20 mouse cellular contexts compared by ENCODE assay signal in genomic region chr15:85474697-85475096, GRCm38 (mm10). TPM values are rescaled to one million over a fixed set of nuclear protein-coding genes. Genes with fewer than 3 reads are reported as not detected.
DNase-seq lines count a peak whose midpoint lies in the region; ATAC-seq lines count a peak whose summit lies in the region.
"Had no signal": no experiment of that assay in that cellular context is flagged by ENCODE, and none has a peak within 500 bp of the region (broad histone marks: within the 10 kb centered on the region; RNA-seq: fewer than 3 reads in every experiment).

No protein-coding gene starts in this region.

- peaks cover 13% of the 10 kb centered on the region; the same call in 1 of the 2 replicates for H3K36me3 ChIP-seq in hindbrain, embryonic 14.5 days (replicated peaks; ENCODE audit: control insufficient read depth, insufficient read depth)
- H3K36me3 ChIP-seq in hindbrain, embryonic 13.5 days, result peaks cover 18% of the 10 kb centered on the region

- no peak overlapping the region for H3K27ac ChIP-seq in hindbrain, embryonic 14.5 days
- no peak overlapping the region; the same call in 1 of the 2 replicates for H3K27ac ChIP-seq in hindbrain, embryonic 13.5 days
- H3K27ac ChIP-seq: midbrain, embryonic 10.5 days had no signal

- peak; percentile 37 for DNase-seq in adrenal gland, postnatal 10 days
- no peak for DNase-seq in adrenal gland, adult 18-20 months (ENCODE audit: low spot score in 2 of 2)
- DNase-seq in hindbrain, embryonic 14.5 days (ENCODE audit: low spot score), result peak; percentile 65
- peak; percentile 34 to 55 for DNase-seq in lung, postnatal 4 days
- DNase-seq in lung, adult 18-20 months, result no peak
- DNase-seq in adrenal gland, postnatal 36 days, result peak; percentile 25 to 35
- DNase-seq in thymus, postnatal 25 days, result no peak
- DNase-seq: lung, postnatal 14 days had no signal

- no peak overlapping the region for H3K9ac ChIP-seq in hindbrain, embryonic 14.5 days
- no peak overlapping the region for H3K9ac ChIP-seq in hindbrain, embryonic 13.5 days

- no peaks in the 10 kb centered on the region for H3K4me1 ChIP-seq in hindbrain, embryonic 14.5 days (replicated peaks; ENCODE audit: control insufficient read depth, insufficient read depth, low read length)
- H3K4me1 ChIP-seq in hindbrain, embryonic 13.5 days (replicated peaks), result peaks cover 2% of the 10 kb centered on the region; the same call in 1 of the 2 replicates

- no peak overlapping the region for H3K4me3 ChIP-seq in hindbrain, embryonic 14.5 days (replicated peaks; ENCODE audit: low read length)
- no peak overlapping the region for H3K4me3 ChIP-seq in hindbrain, embryonic 13.5 days
- H3K4me3 ChIP-seq: midbrain, embryonic 10.5 days had no signal

- 68% methylated on average over 3 of the region's 3 CpGs for WGBS in hindbrain, embryonic 14.5 days
- WGBS in hindbrain, embryonic 13.5 days, result 74% methylated on average over 3 of the region's 3 CpGs

- H3K4me2 ChIP-seq in hindbrain, embryonic 14.5 days (replicated peaks), result no peak overlapping the region
- no peak overlapping the region for H3K4me2 ChIP-seq in hindbrain, embryonic 13.5 days

- H3K9me3 ChIP-seq in hindbrain, embryonic 14.5 days (ENCODE audit: control insufficient read depth, low read length), result no peaks in the 10 kb centered on the region
- H3K9me3 ChIP-seq in hindbrain, embryonic 13.5 days, result no peaks in the 10 kb centered on the region
- H3K9me3 ChIP-seq: midbrain, embryonic 10.5 days had no signal

- no peaks in the 10 kb centered on the region for H3K27me3 ChIP-seq in hindbrain, embryonic 14.5 days (ENCODE audit: control insufficient read depth, insufficient read depth, low read length)
- no peaks in the 10 kb centered on the region for H3K27me3 ChIP-seq in hindbrain, embryonic 13.5 days
- H3K27me3 ChIP-seq: Patski had no signal

- no peak for ATAC-seq in hindbrain, embryonic 14.5 days (ENCODE audit: low FRiP score)
- no peak for ATAC-seq in hindbrain, embryonic 13.5 days (ENCODE audit: low FRiP score)
- ATAC-seq: intestine, embryonic 16.5 days; Patski had no signal

RNA-seq across cellular contexts. Expression of gene 7530416G11Rik, which starts 28.3 kb away (rescaled TPM):
- not detected for total RNA-seq in adrenal gland, postnatal 10 days (2021)
- not detected for total RNA-seq in adrenal gland, adult 18-20 months (2021)
- not detected in 2 replicates for polyA plus RNA-seq in hindbrain, embryonic 14.5 days (2014; fragmentation: Nextera tagmentation; extraction: Ambion mirVana)
- polyA plus RNA-seq in hindbrain, embryonic 13.5 days (2015; fragmentation: Nextera tagmentation; extraction: Ambion mirVana), result not detected in 2 replicates
- not detected for total RNA-seq in adrenal gland, postnatal 36 days (2021)
- total RNA-seq: gastrocnemius, adult 8-10 months; heart, adult 8-10 months; heart, postnatal 10 days; layer of hippocampus, postnatal 14 days; left cerebral cortex, postnatal 25 days; liver, adult 2 months had no signal
- polyA plus RNA-seq: embryonic facial prominence, embryonic 11.5 days; intestine, embryonic 16.5 days; liver, adult 2 months; midbrain, embryonic 10.5 days; Patski; urinary bladder, adult 2 months had no signal

Comparison
In these comparisons a context has a peak if more than half of its experiments do, and no peak if none do; other contexts are left out.
1. DNase-seq: peak in adrenal gland, postnatal 10 days (single experiment), hindbrain, embryonic 14.5 days (single experiment), lung, postnatal 4 days (2 of 2) and adrenal gland, postnatal 36 days (2 of 2); none in adrenal gland, adult 18-20 months (0 of 2), lung, adult 18-20 months (0 of 2) and thymus, postnatal 25 days (single experiment).